Mouse (Mus musculus) kidney, adult 8-10 months (tissue): ENCODE data around the gene Mkrn1.
"Not testable (repeated sequence)": the region's sequence is repeated elsewhere in the genome, so short reads cannot be mapped to it uniquely, and the experiment has no call there.

Experiments
- DNase-seq, 2 experiments: peaks; one replicate each; pipeline ENCODE4 v3.0.0; 2022

Gene Mkrn1

DNA sequence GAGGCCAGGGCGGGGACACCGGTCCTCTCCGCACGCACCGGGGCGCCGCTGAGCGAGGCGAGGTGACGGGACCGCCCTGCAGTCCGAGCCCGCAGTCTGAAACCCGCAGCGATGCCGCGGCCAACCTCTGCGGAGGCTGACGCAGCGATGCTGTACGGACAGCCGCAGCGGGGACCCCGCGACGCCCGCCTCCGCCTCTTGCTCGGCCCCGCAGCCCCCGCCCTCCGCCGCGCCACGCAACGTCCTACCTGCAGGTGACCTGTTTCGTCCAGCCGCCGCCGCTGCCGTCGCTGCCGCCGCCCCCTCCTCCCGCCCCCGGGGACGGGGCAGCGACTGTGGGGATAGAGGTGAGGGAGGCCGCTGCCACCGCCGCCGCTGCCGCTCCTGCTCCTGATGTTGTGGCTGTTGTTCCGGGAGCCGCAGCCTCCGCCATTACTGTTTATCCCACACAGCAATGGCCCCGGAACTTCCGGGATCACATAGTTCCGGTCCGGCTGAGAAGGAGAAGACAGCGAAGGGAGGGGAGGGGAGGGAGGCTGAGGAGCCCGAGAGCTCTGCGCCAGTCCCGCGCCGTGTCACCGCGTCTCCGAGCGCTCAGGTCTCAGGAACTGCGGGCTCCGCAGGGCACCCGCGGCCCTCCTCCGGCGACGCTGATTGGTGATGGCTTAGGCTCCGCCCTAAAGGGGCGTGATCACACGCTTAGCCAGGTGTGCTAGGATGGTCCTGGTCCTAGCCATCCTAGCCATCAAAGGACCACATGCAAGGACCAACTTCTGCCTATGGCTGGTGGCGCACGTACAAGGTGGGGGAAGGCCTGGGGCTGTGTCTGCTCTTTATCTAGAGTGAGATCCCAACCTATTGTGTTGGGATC is at the start of gene Mkrn1:
Mkrn1 (minus strand) TSS at position 612 of the 871 bp plus-strand sequence.
- DNase-seq: peak; percentile 82 to 86

DNA sequence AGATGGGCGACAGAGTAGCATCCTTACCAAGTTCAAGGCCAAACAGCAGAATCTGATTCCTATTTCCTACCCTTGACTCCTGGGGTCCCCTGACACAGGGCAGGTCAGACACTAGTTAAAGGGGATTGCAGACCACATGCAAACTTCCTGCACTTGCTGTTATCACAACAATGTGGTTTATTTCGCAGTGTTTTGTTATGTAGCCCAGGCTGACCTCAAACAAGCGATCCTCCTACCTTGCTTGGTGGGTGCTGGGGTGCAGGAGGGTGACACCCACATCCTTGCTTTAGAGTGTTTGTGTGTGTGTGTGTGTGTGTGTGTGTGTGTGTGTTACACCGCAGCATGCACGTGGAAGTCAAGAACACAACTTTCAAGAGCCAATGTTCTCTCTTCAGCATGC is 49.2 kb upstream of the Mkrn1 start:
- no peak for DNase-seq

GRCm38 (mm10) chr6:39462621-39463538 is 42.6 kb upstream of the Mkrn1 start:
- peak; percentile 41 to 82 for DNase-seq

DNA sequence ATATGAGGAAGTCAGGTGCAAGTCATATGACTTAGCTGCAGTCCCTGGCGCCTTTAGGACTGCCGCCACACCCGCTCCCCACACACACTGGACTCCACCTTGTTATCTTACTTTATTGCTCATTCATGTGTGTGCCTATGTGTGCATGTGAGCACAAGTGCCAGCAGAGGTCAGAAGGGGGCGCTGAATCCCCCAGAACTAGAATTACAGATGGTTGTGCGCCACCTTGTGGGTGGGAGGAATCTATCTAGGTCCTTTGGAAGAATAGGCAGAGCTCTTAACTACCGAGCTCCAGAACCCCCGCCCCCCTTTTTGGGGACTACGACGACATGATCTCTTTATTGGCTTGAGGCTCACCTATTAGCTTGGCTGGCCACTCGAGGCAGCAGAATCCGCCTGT is 39.8 kb upstream of the Mkrn1 start:
- no peak for DNase-seq

GRCm38 (mm10) chr6:39455339-39456160 is 35.3 kb upstream of the Mkrn1 start:
- no peak for DNase-seq

GRCm38 (mm10) chr6:39454616-39455015 is 34.4 kb upstream of the Mkrn1 start:
- DNase-seq: no peak

GRCm38 (mm10) chr6:39453564-39453963 is 33.3 kb upstream of the Mkrn1 start:
- no peak for DNase-seq

GRCm38 (mm10) chr6:39451033-39451432 is 30.8 kb upstream of the Mkrn1 start:
- DNase-seq: no peak

GRCm38 (mm10) chr6:39450580-39450979 is 30.3 kb upstream of the Mkrn1 start:
- no peak for DNase-seq

- DNase-seq: no peak
Measured at GRCm38 (mm10) chr6:39447429-39448185, 27.3 kb upstream of the Mkrn1 start.

DNA sequence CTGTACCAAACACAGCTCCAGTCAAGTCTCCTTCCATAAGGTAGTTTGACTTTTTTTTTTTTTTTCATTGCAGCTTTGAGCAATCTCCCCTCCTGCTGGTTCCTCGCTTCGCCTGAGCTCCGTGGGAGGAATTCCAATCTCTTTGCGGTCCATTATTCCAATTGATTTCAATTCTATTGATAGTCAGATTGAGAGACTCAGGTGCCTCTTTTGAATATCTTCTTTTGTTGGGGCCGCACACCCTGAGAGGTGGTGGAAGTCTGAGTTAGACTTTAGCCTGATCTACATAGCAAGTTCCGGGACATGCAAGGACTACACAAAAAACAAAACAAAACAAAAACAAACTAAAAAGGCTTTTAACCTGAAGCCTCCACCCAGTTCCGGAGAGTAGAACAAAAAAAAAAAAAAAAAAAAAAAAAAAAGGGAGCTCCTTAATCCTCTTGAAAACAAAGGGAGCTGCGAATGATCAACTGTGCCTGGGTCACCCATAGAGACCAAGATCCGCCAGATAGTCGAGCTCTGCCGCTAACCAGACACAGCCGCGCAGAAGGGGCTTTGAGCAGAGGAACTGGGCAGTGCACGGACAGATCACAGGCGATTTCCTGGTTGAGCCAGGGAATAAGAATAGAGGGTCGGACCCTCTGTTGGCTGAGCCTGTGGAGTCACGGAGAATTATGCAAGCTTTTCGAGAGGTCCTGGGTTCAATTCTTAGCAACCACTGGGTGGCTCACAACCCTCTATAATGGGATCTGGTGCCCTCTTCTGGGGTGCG is 25.7 kb upstream of the Mkrn1 start:
- DNase-seq: no peak

- no peak for DNase-seq
Measured at GRCm38 (mm10) chr6:39442786-39443287, 22.6 kb upstream of the Mkrn1 start.

GRCm38 (mm10) chr6:39440207-39440606 is 19.9 kb upstream of the Mkrn1 start:
- DNase-seq: no peak

DNA sequence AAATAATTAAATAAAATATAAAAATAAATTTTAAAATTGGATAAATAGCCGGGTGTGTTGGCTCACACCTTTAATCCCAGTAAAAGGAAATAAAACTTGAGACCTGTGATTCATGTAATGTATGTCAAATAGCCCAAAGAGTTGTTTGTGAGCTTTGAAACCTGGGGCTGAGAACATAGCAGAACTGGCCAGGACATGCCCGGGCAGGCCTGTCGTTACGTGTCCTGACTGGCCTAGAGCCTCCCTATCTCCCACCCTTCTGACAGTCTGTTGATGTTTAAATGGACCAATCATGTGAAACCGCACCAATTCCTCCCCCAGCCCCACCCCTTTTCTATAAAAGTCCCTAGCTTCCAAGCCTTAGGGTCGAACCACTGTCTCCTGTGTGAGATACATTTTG is 17.3 kb upstream of the Mkrn1 start:
- not testable (repeated sequence) for DNase-seq

GRCm38 (mm10) chr6:39435875-39436274 is 15.6 kb upstream of the Mkrn1 start:
- DNase-seq: no peak

DNA sequence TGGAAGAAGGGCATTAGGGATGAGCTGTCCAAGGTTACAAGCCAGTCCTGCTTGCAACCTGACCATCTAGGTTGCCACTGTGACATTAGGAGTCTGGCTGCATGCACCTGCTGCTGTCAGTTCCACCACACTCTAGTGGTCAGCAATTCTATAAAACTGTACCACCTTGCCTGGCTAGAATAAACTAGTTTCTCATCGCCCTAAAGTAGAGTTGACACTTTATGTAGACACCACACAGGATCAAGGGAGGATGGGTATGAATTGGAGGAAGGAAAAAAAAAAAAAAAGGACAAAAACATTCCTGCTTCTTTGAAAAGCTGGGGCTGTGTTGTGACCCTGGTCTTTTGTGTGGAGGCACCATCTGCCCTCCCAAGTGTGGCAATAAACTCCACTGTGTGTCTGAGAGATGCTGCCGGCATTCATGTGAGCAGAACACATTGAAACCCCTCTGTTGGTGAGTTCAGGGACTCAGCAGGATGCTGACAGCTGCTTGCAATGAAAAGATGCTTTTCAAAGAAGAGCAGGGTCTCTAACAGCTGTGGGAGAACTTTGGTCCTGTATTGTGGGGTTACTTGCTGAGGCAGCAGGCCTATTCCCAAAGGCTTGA is 14.7 kb upstream of the Mkrn1 start:
- DNase-seq: no peak

DNA sequence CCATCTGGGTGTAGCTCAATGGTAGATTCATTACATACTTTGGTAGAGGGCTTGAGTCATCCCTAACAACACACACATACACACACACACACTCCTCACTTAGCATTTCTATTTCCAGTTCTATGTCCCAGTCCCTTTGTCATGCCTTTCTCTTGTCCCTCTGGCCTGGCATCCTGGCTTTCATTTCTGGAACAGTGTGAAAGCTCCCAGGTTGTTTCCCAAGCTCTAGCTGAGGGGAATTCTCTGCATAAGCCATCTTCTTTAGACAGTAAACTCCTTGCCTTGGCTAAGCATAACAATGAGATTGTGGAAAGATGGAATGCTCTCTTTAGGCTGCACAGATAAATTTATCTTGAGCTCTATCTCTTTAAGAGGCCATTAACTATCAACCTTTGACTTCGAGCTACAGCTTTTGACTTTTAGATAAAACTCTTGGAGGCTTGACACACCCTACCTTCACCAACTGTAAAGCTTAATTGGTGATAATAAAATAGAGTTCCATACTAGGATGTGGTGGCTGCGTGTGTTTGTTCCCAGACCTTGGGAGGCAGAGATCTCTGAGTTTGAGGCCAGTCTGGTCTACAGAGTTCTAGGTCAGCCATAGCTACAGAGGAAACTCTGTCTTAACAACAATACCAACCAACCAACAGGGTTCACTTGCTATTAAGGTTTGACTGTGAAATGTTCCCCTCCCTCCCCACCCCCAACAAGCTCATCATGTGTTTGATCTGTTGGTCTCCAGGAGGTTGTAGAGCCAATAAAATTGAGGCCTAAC is 14.0 kb upstream of the Mkrn1 start:
- DNase-seq: no peak

DNA sequence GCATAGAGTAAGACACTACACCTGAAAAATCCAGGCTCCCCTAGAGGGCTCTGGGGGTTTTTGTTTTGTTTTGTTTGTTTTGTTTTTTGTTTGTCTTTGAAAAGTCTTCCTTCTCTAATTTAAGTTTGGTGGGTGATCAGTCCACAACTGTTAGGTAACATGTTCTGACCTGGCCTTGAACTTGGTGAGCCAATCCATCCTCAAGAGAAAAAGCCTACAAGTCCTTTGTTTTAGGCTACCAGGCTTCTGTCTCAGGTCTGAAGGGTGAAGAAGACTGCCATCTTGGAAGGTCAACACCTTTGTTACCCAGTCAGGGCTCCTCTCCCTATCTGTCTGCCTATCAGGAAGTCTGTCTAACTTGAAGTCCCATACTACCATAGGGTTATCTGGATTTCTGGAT is 13.4 kb upstream of the Mkrn1 start:
- no peak for DNase-seq

GRCm38 (mm10) chr6:39433174-39433573 is 12.9 kb upstream of the Mkrn1 start:
- no peak for DNase-seq

- no peak for DNase-seq
Measured at GRCm38 (mm10) chr6:39430722-39431121, 10.5 kb upstream of the Mkrn1 start.
